ENCODE assay signal across 20 mouse cellular contexts in genomic region chr8:13283200-13283599, GRCm38 (mm10). TPM values are rescaled to one million over a fixed set of nuclear protein-coding genes. Genes with fewer than 3 reads are reported as not detected.
DNase-seq lines count a peak whose midpoint lies in the region; ATAC-seq and TF ChIP-seq lines count a peak whose summit lies in the region.
"Had no signal": no experiment of that assay in that cellular context is flagged by ENCODE, and none has a peak within 500 bp of the region (broad histone marks: within the 10 kb centered on the region; RNA-seq: fewer than 3 reads in every experiment).

No protein-coding gene starts in this region.

- H3K4me3 ChIP-seq in heart, embryonic 16.5 days (ENCODE audit: low read length), result no peak overlapping the region
- no peak overlapping the region for H3K4me3 ChIP-seq in liver, postnatal 0 days (ENCODE audit: low read depth, low read length)
- H3K4me3 ChIP-seq in liver, embryonic 11.5 days (ENCODE audit: low read depth, low read length), result no peak overlapping the region
- H3K4me3 ChIP-seq: hindbrain, embryonic 12.5 days; liver, embryonic 13.5 days; midbrain, embryonic 15.5 days; stomach, embryonic 15.5 days had no signal

- WGBS in heart, embryonic 16.5 days, result 45% methylated on average over 1 of the region's 1 CpGs
- 82% methylated on average over 1 of the region's 1 CpGs for WGBS in liver, postnatal 0 days (ENCODE audit: insufficient replicate concordance)
- WGBS in liver, embryonic 11.5 days, result 82% methylated on average over 1 of the region's 1 CpGs

- no peak overlapping the region for H3K9ac ChIP-seq in heart, embryonic 16.5 days (ENCODE audit: low read length)
- H3K9ac ChIP-seq in liver, postnatal 0 days (replicated peaks), result no peak overlapping the region
- no peak overlapping the region for H3K9ac ChIP-seq in liver, embryonic 11.5 days (ENCODE audit: low read depth, low read length)
- H3K9ac ChIP-seq: hindbrain, embryonic 12.5 days; liver, embryonic 13.5 days; midbrain, embryonic 15.5 days; stomach, embryonic 15.5 days had no signal

- peak; percentile 21 for DNase-seq in CD4-positive, CD25-positive, alpha-beta regulatory T cell, adult 2 months (ENCODE audit: low read depth, low spot score)
- DNase-seq in heart, postnatal 4 days, result no peak
- no peak for DNase-seq in liver, postnatal 0 days
- no peak for DNase-seq in liver, embryonic 11.5 days (ENCODE audit: low spot score)
- DNase-seq in adipocyte (ENCODE audit: low spot score), result peak; percentile 30
- DNase-seq in urinary bladder, postnatal 10 days (ENCODE audit: low spot score), result no peak
- DNase-seq: cerebellum, adult 9-11 months; kidney, adult 8-10 months; liver, embryonic 13.5 days; right cerebral cortex, postnatal 4 days; thymus, postnatal 36 days had no signal

- H3K27me3 ChIP-seq in heart, embryonic 16.5 days (ENCODE audit: control insufficient read depth, insufficient read depth, low read length), result no peaks in the 10 kb centered on the region
- H3K27me3 ChIP-seq in liver, postnatal 0 days (ENCODE audit: insufficient read depth, low read length), result no peaks in the 10 kb centered on the region
- no peaks in the 10 kb centered on the region for H3K27me3 ChIP-seq in liver, embryonic 11.5 days (replicated peaks; ENCODE audit: control insufficient read depth, insufficient read depth, low read length)
- H3K27me3 ChIP-seq: hindbrain, embryonic 12.5 days; liver, embryonic 13.5 days; midbrain, embryonic 15.5 days; stomach, embryonic 15.5 days had no signal

- no peaks in the 10 kb centered on the region for H3K9me3 ChIP-seq in heart, embryonic 16.5 days (replicated peaks; ENCODE audit: control insufficient read depth, low read length)
- no peaks in the 10 kb centered on the region for H3K9me3 ChIP-seq in liver, postnatal 0 days (ENCODE audit: low read length)
- H3K9me3 ChIP-seq in liver, embryonic 11.5 days (ENCODE audit: control insufficient read depth, low read length), result no peaks in the 10 kb centered on the region
- H3K9me3 ChIP-seq: G1E; hindbrain, embryonic 12.5 days; liver, embryonic 13.5 days; midbrain, embryonic 15.5 days; stomach, embryonic 15.5 days had no signal

- TF ChIP-seq EP300 in liver, postnatal 0 days (IDR thresholded peaks at IDR 0.05; ENCODE audit: low read depth), result no peak

- H3K27ac ChIP-seq in heart, embryonic 16.5 days (ENCODE audit: low read length), result peak overlapping the region; percentile 48; the same call in 1 of the 2 replicates
- no peak overlapping the region for H3K27ac ChIP-seq in liver, postnatal 0 days (ENCODE audit: low read depth)
- H3K27ac ChIP-seq in liver, embryonic 11.5 days (ENCODE audit: low read depth, low read length), result no peak overlapping the region
- H3K27ac ChIP-seq: hindbrain, embryonic 12.5 days; liver, embryonic 13.5 days; macrophage; midbrain, embryonic 15.5 days; stomach, embryonic 15.5 days had no signal

- H3K4me1 ChIP-seq in heart, embryonic 16.5 days (ENCODE audit: control insufficient read depth, insufficient read depth, low read length), result peaks cover 23% of the 10 kb centered on the region
- peaks cover 9% of the 10 kb centered on the region for H3K4me1 ChIP-seq in liver, postnatal 0 days (ENCODE audit: insufficient read depth)
- peaks cover 8% of the 10 kb centered on the region for H3K4me1 ChIP-seq in liver, embryonic 11.5 days (replicated peaks; ENCODE audit: control insufficient read depth, insufficient read depth, low read length)

- no peak for ATAC-seq in CD4-positive, CD25-positive, alpha-beta regulatory T cell, adult 4 months
- no peak for ATAC-seq in heart, embryonic 16.5 days (replicated peaks; ENCODE audit: extremely low read depth, insufficient read depth, low FRiP score)
- ATAC-seq in liver, postnatal 0 days, result no peak
- ATAC-seq in liver, embryonic 11.5 days (replicated peaks; ENCODE audit: low FRiP score), result no peak
- ATAC-seq: activated CD4-positive, CD25-positive, alpha-beta regulatory T cell, adult 4 months; midbrain, embryonic 15.5 days had no signal

- H3K36me3 ChIP-seq in heart, embryonic 16.5 days (ENCODE audit: control insufficient read depth, insufficient read depth), result peaks cover 7% of the 10 kb centered on the region; the same call in 1 of the 2 replicates
- no peaks in the 10 kb centered on the region for H3K36me3 ChIP-seq in liver, postnatal 0 days (replicated peaks; ENCODE audit: insufficient read depth, low read length)
- H3K36me3 ChIP-seq in liver, embryonic 11.5 days (ENCODE audit: control insufficient read depth, insufficient read depth, low read length), result no peaks in the 10 kb centered on the region
- H3K36me3 ChIP-seq: hindbrain, embryonic 12.5 days; liver, embryonic 13.5 days; midbrain, embryonic 15.5 days; stomach, embryonic 15.5 days had no signal

- peak overlapping the region; percentile 37; the same call in 1 of the 2 replicates for H3K4me2 ChIP-seq in heart, embryonic 16.5 days (ENCODE audit: low read depth, low read length)
- H3K4me2 ChIP-seq in liver, postnatal 0 days (ENCODE audit: low read depth, low read length), result no peak overlapping the region
- no peak overlapping the region for H3K4me2 ChIP-seq in liver, embryonic 11.5 days
- H3K4me2 ChIP-seq: hindbrain, embryonic 12.5 days; liver, embryonic 13.5 days; midbrain, embryonic 15.5 days; stomach, embryonic 15.5 days had no signal

- peak; percentile 33 for TF ChIP-seq CTCF in liver, postnatal 0 days (IDR thresholded peaks at IDR 0.05; ENCODE audit: low read depth)

RNA-seq across cellular contexts. Expression of gene Dcun1d2, which starts 4.7 kb away (rescaled TPM):
- polyA plus RNA-seq in CD4-positive, CD25-positive, alpha-beta regulatory T cell, adult 4 months (2017; shearing (Covaris generic)), result 10 to 100 TPM; 23.6 to 27.6 TPM
- polyA plus RNA-seq in heart, embryonic 16.5 days (2015; fragmentation: Nextera tagmentation; extraction: Ambion mirVana), result 32.2 and 32.6 TPM in 2 replicates
- total RNA-seq in heart, postnatal 4 days (2021), result 10 to 100 TPM; 27.8 to 29.5 TPM
- 5.0 and 5.9 TPM in 2 replicates for polyA plus RNA-seq in liver, postnatal 0 days (2015; fragmentation: Nextera tagmentation; extraction: Ambion mirVana)
- 20.9 and 22.0 TPM in 2 replicates for polyA plus RNA-seq in liver, embryonic 11.5 days (2014; fragmentation: Nextera tagmentation; extraction: Ambion mirVana)

RNA-seq across cellular contexts. Expression of gene Tmco3, which starts 4.8 kb away (rescaled TPM):
- 10 to 100 TPM; 26.8 to 32.8 TPM for polyA plus RNA-seq in CD4-positive, CD25-positive, alpha-beta regulatory T cell, adult 4 months (2017; shearing (Covaris generic))
- 32.1 and 35.0 TPM in 2 replicates for polyA plus RNA-seq in heart, embryonic 16.5 days (2015; fragmentation: Nextera tagmentation; extraction: Ambion mirVana)
- 10 to 100 TPM; 21.7 to 21.9 TPM for total RNA-seq in heart, postnatal 4 days (2021)
- 3.3 and 3.7 TPM in 2 replicates for polyA plus RNA-seq in liver, postnatal 0 days (2015; fragmentation: Nextera tagmentation; extraction: Ambion mirVana)
- polyA plus RNA-seq in liver, embryonic 11.5 days (2014; fragmentation: Nextera tagmentation; extraction: Ambion mirVana), result 18.8 and 19.7 TPM in 2 replicates

RNA-seq across cellular contexts. Expression of gene Adprhl1, which starts 29.2 kb away (rescaled TPM):
- polyA plus RNA-seq in CD4-positive, CD25-positive, alpha-beta regulatory T cell, adult 4 months (2017; shearing (Covaris generic)), result under 1 TPM in 1 of 2 experiments, not detected in 1; 0.12 TPM
- polyA plus RNA-seq in heart, embryonic 16.5 days (2015; fragmentation: Nextera tagmentation; extraction: Ambion mirVana), result 250 and 252 TPM in 2 replicates
- 100 to 1,000 TPM; 376 to 389 TPM for total RNA-seq in heart, postnatal 4 days (2021)
- 0.45 TPM in 1 of 2 replicates, not detected in the other for polyA plus RNA-seq in liver, postnatal 0 days (2015; fragmentation: Nextera tagmentation; extraction: Ambion mirVana)
- polyA plus RNA-seq in liver, embryonic 11.5 days (2014; fragmentation: Nextera tagmentation; extraction: Ambion mirVana), result 0.70 TPM in 1 of 2 replicates, not detected in the other
- total RNA-seq: granulocyte monocyte progenitor cell, adult 5-6 weeks had no signal
- polyA plus RNA-seq: activated CD4-positive, CD25-positive, alpha-beta regulatory T cell, adult 4 months; G1E; midbrain, embryonic 15.5 days had no signal

RNA-seq across cellular contexts. Expression of gene Tfdp1, which starts 55.4 kb away (rescaled TPM):
- polyA plus RNA-seq in CD4-positive, CD25-positive, alpha-beta regulatory T cell, adult 4 months (2017; shearing (Covaris generic)), result 10 to 100 TPM; 31.5 to 46.6 TPM
- 79.6 and 93.6 TPM in 2 replicates for polyA plus RNA-seq in heart, embryonic 16.5 days (2015; fragmentation: Nextera tagmentation; extraction: Ambion mirVana)
- total RNA-seq in heart, postnatal 4 days (2021), result 10 to 100 TPM; 74.4 to 82.5 TPM
- 45.9 and 52.5 TPM in 2 replicates for polyA plus RNA-seq in liver, postnatal 0 days (2015; fragmentation: Nextera tagmentation; extraction: Ambion mirVana)
- polyA plus RNA-seq in liver, embryonic 11.5 days (2014; fragmentation: Nextera tagmentation; extraction: Ambion mirVana), result 217 and 230 TPM in 2 replicates

Comparison
In these comparisons a context has a peak if more than half of its experiments do, and no peak if none do; other contexts are left out.
1. DNase-seq: peak in CD4-positive, CD25-positive, alpha-beta regulatory T cell, adult 2 months (single experiment) and adipocyte (single experiment); none in heart, postnatal 4 days (single experiment), liver, postnatal 0 days (single experiment), liver, embryonic 11.5 days (single experiment) and urinary bladder, postnatal 10 days (single experiment).
2. RNA of gene Adprhl1, which starts 29.2 kb away (polyA plus RNA-seq): 250 to 252 TPM in heart, embryonic 16.5 days; 0.12 TPM in CD4-positive, CD25-positive, alpha-beta regulatory T cell, adult 4 months, 0.70 TPM in liver, embryonic 11.5 days and 0.45 TPM in liver, postnatal 0 days; every median in the first group is over 100 times any median in the second.